Mouse (Mus musculus) lung, embryonic 14.5 days (tissue): ENCODE measurements around the gene AY761184. TPM values are rescaled to one million over a fixed set of nuclear protein-coding genes. Genes with fewer than 3 reads are reported as not detected.
"Not testable (repeated sequence)": the region's sequence is repeated elsewhere in the genome, so short reads cannot be mapped to it uniquely, and the experiment has no call there.

Experiments used
- ATAC-seq: fragments of 200-750 bp; cut with Nextera tagmentation; 2 replicates; pipeline ENCODE4 v1.8.0; 2017; ENCODE audit warnings: mild to moderate bottlenecking, moderate TSS enrichment, moderate library complexity; ENCODE audit not compliant: insufficient read depth
- DNase-seq: peaks from one replicate; pipeline ENCODE4 v3.0.0-alpha.2; 2015
- H3K27ac ChIP-seq: fragments of 300-500 bp; sonication (generic); 2 replicates; pipeline ENCODE4 v1.5.1; 2014; ENCODE audit warnings: low read depth, mild to moderate bottlenecking, moderate library complexity
- H3K27me3 ChIP-seq: fragments of 300-500 bp; sonication (generic); 2 replicates; pipeline ENCODE4 v1.6.1; 2014; ENCODE audit warnings: low read length, control low read depth; ENCODE audit not compliant: insufficient read depth
- H3K36me3 ChIP-seq: fragments of 300-500 bp; sonication (generic); 2 replicates; pipeline ENCODE4 v1.6.1; 2014; ENCODE audit warnings: control low read depth; ENCODE audit not compliant: insufficient read depth
- H3K4me1 ChIP-seq: fragments of 300-500 bp; sonication (generic); 2 replicates; pipeline ENCODE4 v1.6.1; 2014; ENCODE audit warnings: antibody characterized with exemption, control low read depth; ENCODE audit not compliant: insufficient read depth
- H3K4me2 ChIP-seq: fragments of 300-500 bp; sonication (generic); 2 replicates; pipeline ENCODE4 v1.6.1; 2014; ENCODE audit warnings: mild to moderate bottlenecking
- H3K4me3 ChIP-seq: fragments of 300-500 bp; sonication (generic); 2 replicates; pipeline ENCODE4 v1.5.1; 2014; ENCODE audit warnings: low read depth, low read length
- H3K9ac ChIP-seq: fragments of 300-500 bp; sonication (generic); 2 replicates; pipeline ENCODE4 v1.6.1; 2014
- H3K9me3 ChIP-seq: fragments of 300-500 bp; sonication (generic); 2 replicates; pipeline ENCODE4 v1.6.1; 2016; ENCODE audit warnings: low read depth, low read length, control low read depth
- WGBS: fragments of 180-500 bp; shearing (Covaris S2); extraction: QIAGEN DNeasy Blood & Tissue Kit; methylation state at CpG from one replicate; pipeline ENCODE4 v1.1.7; 2014; 5-methylcytosine and 5-hydroxymethylcytosine counted together
- polyA plus RNA-seq: library from polyadenylated mRNA; unstranded; fragments of >200 nt; fragmentation: Nextera tagmentation; extraction: Ambion mirVana; gene quantifications from 2 replicates; pipeline ENCODE4 v1.2.1, GENCODE M21; 2014

The AY761184 gene
- polyA plus RNA-seq: not detected in 2 replicates

GRCm38 (mm10) chr8:21703545-21703944 is at the start of gene AY761184:
Gene AY761184, minus strand, starts transcription at chr8:21703645.
- H3K4me1 ChIP-seq, H3K27ac ChIP-seq, DNase-seq, H3K9me3 ChIP-seq, H3K9ac ChIP-seq, H3K27me3 ChIP-seq, ATAC-seq, H3K36me3 ChIP-seq, H3K4me2 ChIP-seq, H3K4me3 ChIP-seq: not testable (repeated sequence)
- WGBS: 78% methylated on average over 2 of the region's 2 CpGs

DNA sequence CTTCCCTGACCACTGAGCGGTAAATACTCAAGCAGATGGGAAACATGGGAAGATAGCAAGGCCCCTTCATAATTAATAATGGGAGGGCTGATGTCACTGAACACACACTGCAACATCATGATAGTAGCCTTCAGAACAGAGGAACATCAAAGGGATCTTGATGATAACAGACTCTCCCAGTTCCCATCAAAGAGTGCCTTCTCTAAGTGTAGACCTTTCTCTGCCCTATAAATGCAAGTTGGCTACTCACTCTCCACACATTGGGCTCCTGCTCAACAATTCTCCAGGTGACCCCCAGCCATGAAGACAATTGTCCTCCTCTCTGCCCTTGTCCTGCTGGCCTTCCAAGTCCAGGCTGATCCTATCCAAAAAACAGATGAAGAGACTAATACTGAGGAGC is 37.9 kb downstream of the AY761184 start, which contains the start of gene Defa34:
Gene Defa34, plus strand, starts transcription at position 301 of the 400 bp plus-strand sequence.
- not testable (repeated sequence) for H3K4me2 ChIP-seq
- WGBS: 67% methylated on average over 1 of the region's 1 CpGs

DNA sequence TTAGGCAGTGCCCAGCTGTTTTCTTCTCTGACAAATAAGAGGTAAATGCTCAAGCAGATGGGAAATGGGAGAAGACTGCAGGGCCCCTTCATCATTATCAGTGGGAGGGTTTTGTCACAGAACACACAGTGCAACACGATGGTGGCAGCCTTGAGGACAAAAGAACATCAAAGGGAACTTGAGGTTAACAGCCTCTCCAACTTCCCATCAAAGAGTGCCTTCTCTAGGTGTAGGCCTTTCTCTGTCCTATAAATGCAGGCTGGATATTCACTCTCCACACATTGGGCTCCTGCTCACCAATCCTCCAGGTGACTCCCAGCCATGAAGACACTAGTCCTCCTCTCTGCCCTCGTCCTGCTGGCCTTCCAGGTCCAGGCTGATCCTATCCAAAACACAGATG is 48.0 kb downstream of the AY761184 start, which contains the start of gene Defa17:
Gene Defa17, plus strand, starts transcription at position 301 of the 400 bp plus-strand sequence.
- not testable (repeated sequence) for ATAC-seq, H3K27ac ChIP-seq, H3K36me3 ChIP-seq, DNase-seq, H3K27me3 ChIP-seq, H3K4me2 ChIP-seq, H3K9me3 ChIP-seq, H3K4me3 ChIP-seq, H3K4me1 ChIP-seq, H3K9ac ChIP-seq
- WGBS: no CpG with 5 or more reads among the region's 2 CpGs

More for the DNA sequence above, 37.9 kb downstream of the AY761184 start, which contains the start of gene Defa34:
- ATAC-seq, H3K36me3 ChIP-seq, H3K9ac ChIP-seq, H3K9me3 ChIP-seq, H3K27ac ChIP-seq, H3K4me3 ChIP-seq, DNase-seq, H3K4me1 ChIP-seq, H3K27me3 ChIP-seq: not testable (repeated sequence)

Other genes with a start within 250 kb of the AY761184 start
- not detected in 2 replicates for gene Gm7849, start 247.1 kb downstream of the AY761184 start, polyA plus RNA-seq
- gene Defa20, start 194.4 kb downstream of the AY761184 start, polyA plus RNA-seq: not detected in 2 replicates
- not detected in 2 replicates for gene Defa32, start 174.6 kb downstream of the AY761184 start, polyA plus RNA-seq
- gene Defa37, start 138.3 kb downstream of the AY761184 start, polyA plus RNA-seq: not detected in 2 replicates
- gene Defa28, start 120.6 kb downstream of the AY761184 start, polyA plus RNA-seq: not detected in 2 replicates
- not detected in 2 replicates for gene Gm7861, start 109.1 kb downstream of the AY761184 start, polyA plus RNA-seq
- not detected in 2 replicates for gene Defa26, start 85.5 kb downstream of the AY761184 start, polyA plus RNA-seq
- not detected in 2 replicates for gene Defa17, start 47.9 kb downstream of the AY761184 start, polyA plus RNA-seq
- not detected in 2 replicates for gene Defa34, start 37.8 kb downstream of the AY761184 start, polyA plus RNA-seq
- not detected in 2 replicates for gene Defa24, start 30.8 kb upstream of the AY761184 start, polyA plus RNA-seq
- not detected in 2 replicates for gene Defb50, start 119.9 kb upstream of the AY761184 start, polyA plus RNA-seq
- not detected in 2 replicates for gene Defb2, start 136.3 kb upstream of the AY761184 start, polyA plus RNA-seq
- gene Defb10, start 155.3 kb upstream of the AY761184 start, polyA plus RNA-seq: not detected in 2 replicates
- gene Defb9, start 181.8 kb upstream of the AY761184 start, polyA plus RNA-seq: not detected in 2 replicates
- gene Defb11, start 202.8 kb upstream of the AY761184 start, polyA plus RNA-seq: not detected in 2 replicates
- gene Defb15, start 229.1 kb upstream of the AY761184 start, polyA plus RNA-seq: not detected in 2 replicates
- gene Defb35, start 234.7 kb upstream of the AY761184 start, polyA plus RNA-seq: not detected in 2 replicates
- not detected in 2 replicates for gene Defb13, start 243.1 kb upstream of the AY761184 start, polyA plus RNA-seq